Mouse (Mus musculus) forebrain, embryonic 10.5 days (tissue): ENCODE results near the gene Smco1. TPM values are rescaled to one million over a fixed set of nuclear protein-coding genes. Genes with fewer than 3 reads are reported as not detected.

Experiments
- microRNA counts: library from miRNA; unstranded; fragments of <30 nt; microRNA quantifications from one replicate; lab custom pipeline; 2017
- microRNA-seq: library from miRNA; unstranded; fragments of <30 nt; microRNA quantifications from one replicate; pipeline ENCODE4, GENCODE M21; 2017
- polyA plus RNA-seq: library from polyadenylated mRNA; unstranded; fragments of >200 nt; fragmentation: Nextera tagmentation; extraction: Ambion mirVana; gene quantifications from 2 replicates; pipeline ENCODE4 v1.2.1, GENCODE M21; 2016

Smco1 gene
- polyA plus RNA-seq, 1 experiment from 2014 or later: 0.10 TPM

MicroRNAs encoded within 50 kb of the gene (microRNA counts, 519-probe panel; counts per million panel counts)
- microRNA mmu-miR-1946a (lab: Ali Mortazavi, UCI): 341 counts per million, percentile 65 among the panel's probes with 10 or more counts

Small RNAs within 50 kb of the gene (microRNA-seq; reads per million reads assigned to microRNA genes)
- not detected for gene Mir1946a

Other genes starting within 250 kb of the Smco1 start
- gene Pak2, start 192.1 kb upstream of the Smco1 start, polyA plus RNA-seq: 41.0 and 41.3 TPM in 2 replicates
- gene Pigx, start 171.7 kb upstream of the Smco1 start, polyA plus RNA-seq: 153 TPM in 2 replicates
- 41.0 and 44.0 TPM in 2 replicates for gene Cep19, start 171.7 kb upstream of the Smco1 start, polyA plus RNA-seq
- 7.3 and 9.3 TPM in 2 replicates for gene Nrros, start 105.9 kb upstream of the Smco1 start, polyA plus RNA-seq
- 0.62 TPM in 1 of 2 replicates, not detected in the other for gene Bex6, start 91.6 kb upstream of the Smco1 start, polyA plus RNA-seq
- 8.3 and 9.8 TPM in 2 replicates for gene Fbxo45, start 24.3 kb upstream of the Smco1 start, polyA plus RNA-seq
- 18.0 and 19.9 TPM in 2 replicates for gene Wdr53, start 24.2 kb upstream of the Smco1 start, polyA plus RNA-seq
- 33.3 and 33.9 TPM in 2 replicates for gene Rnf168, start 6.0 kb downstream of the Smco1 start, polyA plus RNA-seq
- gene Ubxn7, start 60.8 kb downstream of the Smco1 start, polyA plus RNA-seq: 25.0 and 25.3 TPM in 2 replicates
- not detected in 2 replicates for gene Tm4sf19, start 129.0 kb downstream of the Smco1 start, polyA plus RNA-seq
- 39.0 and 39.2 TPM in 2 replicates for gene Tctex1d2, start 148.2 kb downstream of the Smco1 start, polyA plus RNA-seq
- 41.7 and 41.9 TPM in 2 replicates for gene Pcyt1a, start 159.5 kb downstream of the Smco1 start, polyA plus RNA-seq
- 0.28 and 0.37 TPM in 2 replicates for gene Slc51a, start 216.4 kb downstream of the Smco1 start, polyA plus RNA-seq
- not detected in 2 replicates for gene Zdhhc19, start 224.8 kb downstream of the Smco1 start, polyA plus RNA-seq